Mouse (Mus musculus): ENCODE measurements at regions not wholly inside any gene's neighbourhood (a gene's known extent, or its start where the extent isn't known, plus 50 kb on each side); places are given as distances from the start of the nearest gene placed in this dataset.

- intact Hi-C loops (cut with DNase I) = no loop called here
- Histone ChIP-seq H3K4me3 (no peak overlapping the region), H3K27ac (no peak overlapping the region)
- no peak for TF ChIP-seq CTCF (IDR thresholded peaks at IDR 0.05)
- DNase-seq (ENCODE audit: extremely low spot score in 1 of 2, low spot score in 2 of 2) = no peak
Observed at GRCm38 (mm10) chr4:33823850-33824249, 100.5 kb upstream of the Cnr1 start.

DNA sequence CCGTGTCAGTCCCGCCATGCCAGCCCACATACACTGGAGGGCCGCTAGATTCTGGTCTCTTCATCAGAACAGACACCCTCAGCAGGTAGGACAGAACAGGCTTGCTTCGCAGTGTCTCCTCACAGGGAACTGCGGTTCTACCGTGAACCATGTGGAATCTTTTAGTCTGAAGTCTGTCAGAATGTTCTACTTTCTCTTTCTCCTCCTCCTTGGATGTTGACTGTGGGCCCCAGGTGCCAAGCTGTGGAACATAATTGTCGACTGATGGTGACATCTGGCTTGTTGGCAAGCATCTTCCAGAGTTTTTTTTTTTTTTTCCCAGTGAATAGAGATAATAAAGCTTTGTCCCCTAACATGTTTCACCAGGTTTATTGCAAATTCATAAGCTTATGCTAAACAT lies 91.3 kb upstream of the Cnr1 start:
- intact Hi-C loops (cut with DNase I) = no loop called here
- no peak for TF ChIP-seq CTCF (IDR thresholded peaks at IDR 0.05)
- Histone ChIP-seq H3K4me3 (no peak overlapping the region), H3K27ac (no peak overlapping the region)
- no peak for DNase-seq (ENCODE audit: extremely low spot score in 1 of 2, low spot score in 2 of 2)

DNA sequence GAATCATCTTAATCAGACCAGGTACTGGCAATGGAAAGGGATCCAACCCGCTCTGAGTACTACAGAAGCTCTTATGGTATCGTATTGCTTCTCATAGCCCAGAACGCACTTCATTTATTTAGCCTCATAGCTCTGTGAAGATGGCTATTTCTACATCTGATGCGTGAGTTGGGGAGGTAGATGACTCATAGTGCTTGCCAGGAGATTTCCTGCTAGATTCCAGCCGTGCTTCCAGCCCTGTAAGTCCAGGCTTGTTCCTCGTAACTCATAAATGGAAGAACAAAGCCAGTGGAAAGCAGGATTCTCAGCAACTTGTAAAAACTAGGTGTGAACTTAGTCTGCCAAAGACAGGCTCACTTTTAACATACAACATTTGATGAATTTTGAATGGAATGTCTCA lies 86.0 kb upstream of the Cnr1 start:
- TF ChIP-seq CTCF (IDR thresholded peaks at IDR 0.05) = no peak
- no peak for DNase-seq (ENCODE audit: extremely low spot score in 1 of 2, low spot score in 2 of 2)
- H3K4me3 ChIP-seq = no peak overlapping the region
- no peak overlapping the region for H3K27ac ChIP-seq
- intact Hi-C loops (cut with DNase I) = no loop called here

GRCm38 (mm10) chr4:33840119-33840518 lies 84.3 kb upstream of the Cnr1 start:
- no peak for DNase-seq (ENCODE audit: extremely low spot score in 1 of 2, low spot score in 2 of 2)
- intact Hi-C loops (cut with DNase I) = no loop called here
- Histone ChIP-seq H3K27ac (no peak overlapping the region), H3K4me3 (no peak overlapping the region)
- TF ChIP-seq CTCF (IDR thresholded peaks at IDR 0.05) = no peak

GRCm38 (mm10) chr4:33845611-33846395 lies 78.6 kb upstream of the Cnr1 start:
- DNase-seq (ENCODE audit: extremely low spot score in 1 of 2, low spot score in 2 of 2) = no peak

GRCm38 (mm10) chr4:33850249-33850648 lies 74.1 kb upstream of the Cnr1 start:
- no peak for TF ChIP-seq CTCF (IDR thresholded peaks at IDR 0.05)
- Histone ChIP-seq H3K4me3 (no peak overlapping the region), H3K27ac (no peak overlapping the region)
- intact Hi-C loops (cut with DNase I) = no loop called here
- no peak for DNase-seq (ENCODE audit: extremely low spot score in 1 of 2, low spot score in 2 of 2)

More at GRCm38 (mm10) chr4:33845611-33846395, 78.6 kb upstream of the Cnr1 start:
- H3K4me3 ChIP-seq = no peak overlapping the region
- intact Hi-C loops (cut with DNase I) = no loop called here
- H3K27ac ChIP-seq = no peak overlapping the region
- TF ChIP-seq CTCF (IDR thresholded peaks at IDR 0.05) = no peak

DNA sequence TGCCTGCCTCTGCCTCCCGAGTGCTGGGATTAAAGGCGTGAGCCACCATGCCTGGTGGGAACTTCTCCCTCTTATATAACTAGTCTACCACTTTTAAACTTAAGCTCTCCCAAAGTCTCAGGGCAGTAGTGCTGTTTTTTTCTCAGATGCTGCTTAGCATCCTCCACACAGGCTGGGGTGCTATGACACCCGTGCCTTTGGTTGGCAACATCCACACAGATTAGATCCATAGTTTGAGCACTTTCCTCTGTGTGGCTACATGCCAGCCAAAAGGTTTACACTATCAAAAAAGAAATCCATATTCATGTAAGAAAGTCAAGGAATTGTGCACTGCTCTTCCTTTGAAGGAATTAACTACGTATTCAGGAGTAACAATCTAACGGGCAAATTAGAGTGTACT lies 72.1 kb upstream of the Cnr1 start:
- DNase-seq (ENCODE audit: extremely low spot score in 1 of 2, low spot score in 2 of 2) = no peak
- Histone ChIP-seq H3K27ac (no peak overlapping the region), H3K4me3 (no peak overlapping the region)
- intact Hi-C loops (cut with DNase I) = no loop called here
- no peak for TF ChIP-seq CTCF (IDR thresholded peaks at IDR 0.05)

DNA sequence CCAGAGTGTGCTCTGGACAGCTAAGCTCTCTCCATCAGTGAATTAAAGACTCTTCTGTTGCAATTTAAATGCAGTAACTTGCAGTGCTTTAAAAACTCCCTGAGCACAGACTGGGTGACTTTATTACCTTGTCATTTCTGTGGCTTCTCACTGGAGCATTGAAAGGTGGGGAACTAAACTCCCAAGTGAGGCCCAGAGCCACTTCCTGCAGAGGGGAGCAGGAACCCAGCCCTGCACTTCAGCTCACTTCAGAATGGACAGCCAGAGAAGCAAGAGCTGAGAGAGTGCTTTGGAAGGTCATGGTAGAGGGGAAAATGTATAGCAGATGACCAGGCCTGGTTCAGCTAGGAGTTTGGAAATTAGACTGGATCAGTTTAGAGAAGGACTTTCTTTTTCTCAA lies 69.3 kb upstream of the Cnr1 start:
- intact Hi-C loops (cut with DNase I) = no loop called here
- DNase-seq (ENCODE audit: extremely low spot score in 1 of 2, low spot score in 2 of 2) = no peak
- TF ChIP-seq CTCF (IDR thresholded peaks at IDR 0.05) = no peak
- H3K27ac ChIP-seq = no peak overlapping the region
- H3K4me3 ChIP-seq = no peak overlapping the region

GRCm38 (mm10) chr4:33867126-33867525 lies 57.3 kb upstream of the Cnr1 start:
- TF ChIP-seq CTCF (IDR thresholded peaks at IDR 0.05) = no peak
- Histone ChIP-seq H3K4me3 (no peak overlapping the region), H3K27ac (no peak overlapping the region)
- DNase-seq (ENCODE audit: extremely low spot score in 1 of 2, low spot score in 2 of 2) = no peak
- intact Hi-C loops (cut with DNase I) = no loop called here

DNA sequence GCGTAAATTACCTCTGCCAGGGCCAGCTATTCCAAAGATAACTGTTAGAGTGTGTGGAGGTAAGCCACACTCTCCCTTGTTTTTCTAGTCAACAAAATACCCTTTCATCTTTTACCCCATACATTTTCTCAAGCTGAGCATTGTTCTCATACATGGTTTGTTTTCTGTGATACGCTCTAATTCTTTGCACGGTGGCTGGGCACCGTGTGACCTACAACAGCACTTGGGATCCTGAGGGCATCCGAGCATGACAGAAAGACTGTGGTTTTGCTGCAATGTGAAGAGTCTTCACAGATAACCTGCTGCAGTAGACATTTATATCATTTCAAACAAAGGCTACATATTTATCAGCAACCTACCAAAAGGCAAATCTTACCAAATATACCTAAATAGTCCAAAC lies 55.1 kb upstream of the Cnr1 start:
- TF ChIP-seq CTCF (IDR thresholded peaks at IDR 0.05) = no peak
- no peak for DNase-seq (ENCODE audit: extremely low spot score in 1 of 2, low spot score in 2 of 2)
- Histone ChIP-seq H3K4me3 (no peak overlapping the region), H3K27ac (no peak overlapping the region)
- intact Hi-C loops (cut with DNase I) = no loop called here

Small RNA genes lying in the stretch of these regions (microRNA-seq; reads per million reads assigned to microRNA genes)
- 0 reads per million in 2 experiments for gene Gm23304

Measured in left cerebral cortex, adult 2 months (tissue).